Mouse (Mus musculus) embryonic facial prominence, embryonic 10.5 days (tissue): ENCODE results near the gene Plscr1. TPM values are rescaled to one million over a fixed set of nuclear protein-coding genes. Genes with fewer than 3 reads are reported as not detected.

Experiments used
- DNase-seq: peaks from one replicate; pipeline ENCODE4 v3.0.0-alpha.2; 2017; ENCODE audit warnings: low spot score
- H3K27ac ChIP-seq: fragments of 300-500 bp; sonication (generic); replicated peaks from 2 replicates; pipeline ENCODE4 v1.5.1; 2016; ENCODE audit warnings: mild to moderate bottlenecking
- H3K27me3 ChIP-seq: fragments of 300-500 bp; sonication (generic); replicated peaks from 2 replicates; pipeline ENCODE4 v1.6.1; 2016; ENCODE audit warnings: low read depth, mild to moderate bottlenecking; ENCODE audit not compliant: poor library complexity, severe bottlenecking
- H3K36me3 ChIP-seq: fragments of 300-500 bp; sonication (generic); replicated peaks from 2 replicates; pipeline ENCODE4 v1.6.1; 2016; ENCODE audit warnings: mild to moderate bottlenecking, moderate library complexity
- H3K4me1 ChIP-seq: fragments of 300-500 bp; sonication (generic); 2 replicates; pipeline ENCODE4 v1.6.1; 2016
- H3K4me3 ChIP-seq: fragments of 300-500 bp; sonication (generic); 2 replicates; pipeline ENCODE4 v1.5.1; 2016; ENCODE audit warnings: mild to moderate bottlenecking, moderate library complexity
- H3K9me3 ChIP-seq: fragments of 300-500 bp; sonication (generic); 2 replicates; pipeline ENCODE4 v1.6.1; 2016; ENCODE audit warnings: mild to moderate bottlenecking
- WGBS: fragments of 180-500 bp; shearing (Covaris S2); methylation state at CpG from one replicate; pipeline ENCODE4 v1.1.7; 2016; 5-methylcytosine and 5-hydroxymethylcytosine counted together
- polyA plus RNA-seq: library from polyadenylated mRNA; unstranded; fragments of >200 nt; fragmentation: Nextera tagmentation; extraction: Ambion mirVana; gene quantifications from 2 replicates; pipeline ENCODE4 v1.2.1, GENCODE M21; 2016

Plscr1 gene
- polyA plus RNA-seq, 1 experiment from 2014 or later: 31.7 TPM

GRCm38 (mm10) chr9:92226795-92227194, 22.8 kb upstream of the Plscr1 start:
- DNase-seq: no peak
- WGBS: 87% methylated on average over 3 of the region's 3 CpGs
- H3K27me3 ChIP-seq: no peaks in the 10 kb centered on the region
- no peaks in the 10 kb centered on the region for H3K4me1 ChIP-seq
- no peak overlapping the region for H3K27ac ChIP-seq
- no peak overlapping the region for H3K4me3 ChIP-seq
- H3K9me3 ChIP-seq: no peaks in the 10 kb centered on the region
- H3K36me3 ChIP-seq: no peaks in the 10 kb centered on the region

GRCm38 (mm10) chr9:92228867-92229832, 20.4 kb upstream of the Plscr1 start:
- no peaks in the 10 kb centered on the region for H3K27me3 ChIP-seq
- no peaks in the 10 kb centered on the region for H3K9me3 ChIP-seq
- no peak for DNase-seq
- no peaks in the 10 kb centered on the region for H3K36me3 ChIP-seq
- H3K4me3 ChIP-seq: no peak overlapping the region
- WGBS: 87% methylated on average over 16 of the region's 16 CpGs
- no peaks in the 10 kb centered on the region for H3K4me1 ChIP-seq
- no peak overlapping the region for H3K27ac ChIP-seq

DNA sequence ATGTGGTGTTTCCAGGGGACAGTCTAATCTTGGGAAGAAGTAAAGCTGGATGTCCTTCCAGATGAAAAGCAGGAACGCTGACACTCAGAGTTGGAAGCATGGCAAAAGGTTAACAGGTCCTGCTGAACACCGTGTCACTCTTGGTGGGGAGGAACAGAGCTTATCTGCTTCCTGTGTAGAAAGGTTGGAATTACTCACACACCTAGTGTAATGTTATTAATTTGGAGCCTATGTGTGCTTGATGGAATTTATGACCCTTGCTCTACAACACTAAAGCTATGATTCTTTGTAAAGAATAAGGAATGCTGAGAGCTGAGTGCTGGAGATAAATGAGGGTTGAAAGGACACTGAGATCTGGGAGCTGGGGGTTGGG, 19.7 kb upstream of the Plscr1 start:
- no peaks in the 10 kb centered on the region for H3K27me3 ChIP-seq
- no peak for DNase-seq
- WGBS: 74% methylated on average over 2 of the region's 2 CpGs
- no peak overlapping the region for H3K4me3 ChIP-seq
- H3K36me3 ChIP-seq: no peaks in the 10 kb centered on the region
- H3K27ac ChIP-seq: no peak overlapping the region
- H3K4me1 ChIP-seq: no peaks in the 10 kb centered on the region
- no peaks in the 10 kb centered on the region for H3K9me3 ChIP-seq

GRCm38 (mm10) chr9:92234901-92235458, 14.6 kb upstream of the Plscr1 start:
- no peak for DNase-seq
- Histone ChIP-seq H3K27me3 (no peaks in the 10 kb centered on the region), H3K36me3 (no peaks in the 10 kb centered on the region), H3K4me1 (no peaks in the 10 kb centered on the region), H3K4me3 (no peak overlapping the region), H3K27ac (no peak overlapping the region), H3K9me3 (no peaks in the 10 kb centered on the region)
- 91% methylated on average over 11 of the region's 11 CpGs for WGBS

DNA sequence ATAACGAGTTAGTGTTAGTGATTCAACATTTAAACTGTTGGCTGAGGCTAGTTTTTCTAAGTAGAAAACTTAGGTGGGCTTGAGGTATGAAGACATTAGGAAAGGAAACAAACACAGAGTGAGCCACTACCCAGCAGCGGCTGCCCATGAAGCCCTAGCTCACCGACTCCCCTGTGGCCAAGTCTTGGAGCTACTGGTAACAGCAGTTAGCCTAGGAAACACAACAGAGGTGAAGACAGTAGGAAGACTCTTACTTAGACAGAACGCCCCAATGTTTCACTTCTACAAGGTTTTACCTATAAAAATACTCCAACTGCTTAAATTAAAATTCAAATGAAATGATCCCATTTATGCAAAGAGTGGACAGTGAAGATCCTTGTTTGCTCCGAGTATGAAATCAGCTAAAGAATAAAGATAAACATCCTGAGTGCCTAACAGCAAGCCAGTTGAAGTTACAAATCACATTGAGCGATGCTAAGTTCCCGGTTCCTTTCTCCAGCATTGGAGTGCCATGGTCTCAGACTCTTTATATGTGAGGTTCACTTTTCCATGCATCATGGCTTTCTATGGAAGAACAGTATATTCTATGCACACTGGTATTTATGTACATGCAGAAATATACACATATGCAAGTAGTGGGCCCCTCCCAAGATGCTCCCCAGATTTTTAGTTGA, 640 bp upstream of the Plscr1 start:
- Histone ChIP-seq H3K9me3 (no peaks in the 10 kb centered on the region), H3K4me3 (no peak overlapping the region), H3K36me3 (no peaks in the 10 kb centered on the region), H3K4me1 (peaks cover 13% of the 10 kb centered on the region), H3K27ac (no peak overlapping the region), H3K27me3 (no peaks in the 10 kb centered on the region)
- no peak for DNase-seq
- WGBS: 81% methylated on average over 7 of the region's 7 CpGs

- no peaks in the 10 kb centered on the region for H3K9me3 ChIP-seq
- peaks cover 13% of the 10 kb centered on the region for H3K4me1 ChIP-seq
- peak; percentile 86 for DNase-seq
- H3K27ac ChIP-seq: peak overlapping the region; percentile 94
- H3K27me3 ChIP-seq: no peaks in the 10 kb centered on the region
- H3K36me3 ChIP-seq: no peaks in the 10 kb centered on the region
- under 1% methylated on average over 40 of the region's 40 CpGs for WGBS
- peak overlapping the region; percentile 76 for H3K4me3 ChIP-seq
Observed at GRCm38 (mm10) chr9:92249987-92250772, 630 bp downstream of the Plscr1 start.

- H3K4me3 ChIP-seq: no peak overlapping the region
- H3K27ac ChIP-seq: no peak overlapping the region
- H3K27me3 ChIP-seq: no peaks in the 10 kb centered on the region
- H3K36me3 ChIP-seq: no peaks in the 10 kb centered on the region
- 92% methylated on average over 5 of the region's 5 CpGs for whole genome bisulfite sequencing
- H3K9me3 ChIP-seq: no peaks in the 10 kb centered on the region
- no peak for DNase-seq
- peaks cover 13% of the 10 kb centered on the region for H3K4me1 ChIP-seq
Observed at GRCm38 (mm10) chr9:92252718-92253117, 3.2 kb downstream of the Plscr1 start.

- peaks cover 13% of the 10 kb centered on the region for H3K4me1 ChIP-seq
- H3K27me3 ChIP-seq: no peaks in the 10 kb centered on the region
- H3K27ac ChIP-seq: no peak overlapping the region
- no peaks in the 10 kb centered on the region for H3K9me3 ChIP-seq
- DNase-seq: no peak
- no peak overlapping the region for H3K4me3 ChIP-seq
- H3K36me3 ChIP-seq: no peaks in the 10 kb centered on the region
- 92% methylated on average over 10 of the region's 10 CpGs for WGBS
Observed at GRCm38 (mm10) chr9:92253585-92254321, 4.2 kb downstream of the Plscr1 start.

DNA sequence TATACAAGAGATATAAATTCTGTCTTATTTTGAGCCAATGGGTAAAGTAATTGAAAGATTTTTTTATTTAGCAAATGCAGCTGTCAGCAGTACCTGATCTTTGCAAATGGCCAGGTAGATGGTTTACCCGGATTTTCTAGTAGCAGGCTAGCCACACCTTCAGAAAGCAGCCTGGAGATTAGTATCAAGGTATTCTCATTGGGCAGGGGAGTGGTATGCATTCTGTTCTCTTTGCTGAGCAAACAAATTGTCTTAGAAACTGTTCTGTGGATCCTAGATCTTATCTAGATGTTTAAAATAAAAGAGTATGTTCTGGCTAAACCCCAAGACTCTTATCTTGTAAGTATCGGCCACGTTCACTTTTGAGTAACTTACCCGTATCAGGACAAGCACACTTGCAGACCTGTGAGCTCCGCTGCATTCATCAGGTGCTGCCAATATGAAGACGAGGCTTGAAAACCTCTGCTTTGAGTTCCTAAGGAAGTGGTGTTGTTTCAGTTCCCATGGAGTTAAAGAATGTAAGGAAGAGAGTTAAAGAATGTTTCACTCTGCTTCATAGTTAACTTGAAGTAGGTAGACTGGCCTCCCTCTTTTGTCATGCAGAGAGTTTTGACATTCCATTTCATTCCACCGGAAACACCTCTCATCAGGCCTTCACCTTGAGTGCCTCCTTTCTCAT, 11.1 kb downstream of the Plscr1 start:
- Histone ChIP-seq H3K9me3 (no peaks in the 10 kb centered on the region), H3K4me1 (no peaks in the 10 kb centered on the region), H3K36me3 (peaks cover 46% of the 10 kb centered on the region), H3K27me3 (no peaks in the 10 kb centered on the region), H3K27ac (no peak overlapping the region), H3K4me3 (no peak overlapping the region)
- no peak for DNase-seq
- 83% methylated on average over 7 of the region's 7 CpGs for WGBS

GRCm38 (mm10) chr9:92265719-92266118, 16.2 kb downstream of the Plscr1 start:
- Histone ChIP-seq H3K4me1 (no peaks in the 10 kb centered on the region), H3K27me3 (no peaks in the 10 kb centered on the region), H3K4me3 (no peak overlapping the region), H3K9me3 (no peaks in the 10 kb centered on the region), H3K36me3 (peaks cover 77% of the 10 kb centered on the region), H3K27ac (no peak overlapping the region)
- WGBS: 90% methylated on average over 4 of the region's 4 CpGs
- DNase-seq: no peak

DNA sequence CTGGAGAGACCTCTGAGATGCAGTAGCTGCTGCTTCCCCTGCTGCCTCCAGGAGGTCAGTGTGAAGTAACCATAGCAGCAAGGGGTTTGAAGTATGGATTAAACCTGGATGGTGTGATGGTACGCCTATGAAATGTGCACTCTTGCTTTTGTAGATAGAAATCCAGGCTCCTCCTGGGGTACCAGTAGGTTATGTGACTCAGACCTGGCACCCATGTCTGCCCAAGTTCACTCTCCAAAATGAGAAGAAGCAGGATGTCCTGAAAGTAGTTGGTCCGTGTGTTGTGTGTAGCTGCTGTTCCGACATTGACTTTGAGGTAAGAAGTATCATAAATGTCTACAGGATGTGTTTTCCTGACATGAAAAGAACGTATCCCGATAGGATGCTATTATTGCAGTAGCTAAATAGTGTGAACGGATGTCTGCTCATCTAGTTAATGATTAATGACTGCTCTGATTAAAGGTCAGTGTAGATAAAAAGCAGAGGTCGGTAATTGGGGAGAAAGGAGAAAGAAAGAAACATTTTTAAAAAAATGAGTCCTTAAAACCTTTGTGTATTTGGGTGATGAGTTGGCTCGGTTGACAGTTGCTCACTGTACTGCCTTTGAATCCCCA, 17.1 kb downstream of the Plscr1 start:
- Histone ChIP-seq H3K4me1 (no peaks in the 10 kb centered on the region), H3K36me3 (peaks cover 74% of the 10 kb centered on the region), H3K27me3 (no peaks in the 10 kb centered on the region), H3K4me3 (no peak overlapping the region), H3K27ac (no peak overlapping the region), H3K9me3 (no peaks in the 10 kb centered on the region)
- 87% methylated on average over 8 of the region's 8 CpGs for whole genome bisulfite sequencing
- no peak for DNase-seq
